Mouse (Mus musculus): ENCODE results near the gene Dlst. TPM values are rescaled to one million over a fixed set of nuclear protein-coding genes. Genes with fewer than 3 reads are reported as not detected.

Gene Dlst
- polyA plus RNA-seq, 1 experiment from 2014 or later = 77.5 TPM

Other genes with a start within 250 kb of the Dlst start
- gene Ltbp2, start 234.3 kb upstream of the Dlst start, polyA plus RNA-seq (2014; fragmentation: Nextera tagmentation; extraction: Ambion mirVana) = 0.04 TPM in 1 of 2 replicates, not detected in the other
- gene Fcf1, start 139.9 kb upstream of the Dlst start, polyA plus RNA-seq (2014; fragmentation: Nextera tagmentation; extraction: Ambion mirVana) = 128 and 147 TPM in 2 replicates
- gene Arel1, start 139.9 kb upstream of the Dlst start, polyA plus RNA-seq (2014; fragmentation: Nextera tagmentation; extraction: Ambion mirVana) = 31.4 and 37.5 TPM in 2 replicates
- gene Ylpm1, start 114.5 kb upstream of the Dlst start, polyA plus RNA-seq (2014; fragmentation: Nextera tagmentation; extraction: Ambion mirVana) = 32.4 and 33.2 TPM in 2 replicates
- gene Prox2, start 74 bp upstream of the Dlst start, polyA plus RNA-seq (2014; fragmentation: Nextera tagmentation; extraction: Ambion mirVana) = 1.3 and 1.6 TPM in 2 replicates
- 11.7 and 16.6 TPM in 2 replicates for gene Rps6kl1, start 40.4 kb downstream of the Dlst start, polyA plus RNA-seq (2014; fragmentation: Nextera tagmentation; extraction: Ambion mirVana)
- 6.7 and 7.2 TPM in 2 replicates for gene Pgf, start 67.0 kb downstream of the Dlst start, polyA plus RNA-seq (2014; fragmentation: Nextera tagmentation; extraction: Ambion mirVana)
- gene Eif2b2, start 108.6 kb downstream of the Dlst start, polyA plus RNA-seq (2014; fragmentation: Nextera tagmentation; extraction: Ambion mirVana) = 95.5 and 102 TPM in 2 replicates
- 9.0 and 11.1 TPM in 2 replicates for gene Mlh3, start 159.8 kb downstream of the Dlst start, polyA plus RNA-seq (2014; fragmentation: Nextera tagmentation; extraction: Ambion mirVana)
- 60.3 and 65.9 TPM in 2 replicates for gene Acyp1, start 177.6 kb downstream of the Dlst start, polyA plus RNA-seq (2014; fragmentation: Nextera tagmentation; extraction: Ambion mirVana)
- gene Zc2hc1c, start 177.8 kb downstream of the Dlst start, polyA plus RNA-seq (2014; fragmentation: Nextera tagmentation; extraction: Ambion mirVana) = 0.95 and 1.4 TPM in 2 replicates
- 9.5 and 10.4 TPM in 2 replicates for gene Nek9, start 228.5 kb downstream of the Dlst start, polyA plus RNA-seq (2014; fragmentation: Nextera tagmentation; extraction: Ambion mirVana)